Mouse (Mus musculus) kidney, embryonic 15.5 days (tissue): ENCODE data around the gene Ccng2. TPM values are rescaled to one million over a fixed set of nuclear protein-coding genes. Genes with fewer than 3 reads are reported as not detected.

ENCODE experiments used
- ATAC-seq: fragments of 200-750 bp; cut with Nextera tagmentation; replicated peaks from 2 replicates; pipeline ENCODE4 v1.8.0; 2017; ENCODE audit warnings: moderate TSS enrichment; ENCODE audit not compliant: low FRiP score
- H3K27ac ChIP-seq: fragments of 300-500 bp; sonication (generic); 2 replicates; pipeline ENCODE4 v1.5.1; 2015; ENCODE audit warnings: mild to moderate bottlenecking, inconsistent platforms
- H3K27me3 ChIP-seq: fragments of 300-500 bp; sonication (generic); 2 replicates; pipeline ENCODE4 v1.6.1; 2015; ENCODE audit warnings: inconsistent platforms
- H3K36me3 ChIP-seq: fragments of 300-500 bp; sonication (generic); 2 replicates; pipeline ENCODE4 v1.6.1; 2015; ENCODE audit warnings: inconsistent platforms
- H3K4me1 ChIP-seq: fragments of 300-500 bp; sonication (generic); 2 replicates; pipeline ENCODE4 v1.6.1; 2015; ENCODE audit warnings: inconsistent platforms
- H3K4me2 ChIP-seq: fragments of 300-500 bp; sonication (generic); 2 replicates; pipeline ENCODE4 v1.6.1; 2015; ENCODE audit warnings: moderate library complexity, mild to moderate bottlenecking, inconsistent platforms
- H3K4me3 ChIP-seq: fragments of 300-500 bp; sonication (generic); replicated peaks from 2 replicates; pipeline ENCODE4 v1.5.1; 2015; ENCODE audit warnings: mild to moderate bottlenecking, inconsistent platforms
- H3K9ac ChIP-seq: fragments of 300-500 bp; sonication (generic); 2 replicates; pipeline ENCODE4 v1.6.1; 2015; ENCODE audit warnings: mild to moderate bottlenecking, inconsistent platforms
- H3K9me3 ChIP-seq: fragments of 300-500 bp; sonication (generic); replicated peaks from 2 replicates; pipeline ENCODE4 v1.6.1; 2016; ENCODE audit warnings: inconsistent platforms
- whole genome bisulfite sequencing: fragments of 180-500 bp; shearing (Covaris S2); methylation state at CpG from one replicate; pipeline ENCODE4 v1.1.7; 2015; ENCODE audit warnings: mixed read lengths; 5-methylcytosine and 5-hydroxymethylcytosine counted together
- polyA plus RNA-seq: library from polyadenylated mRNA; unstranded; fragments of >200 nt; fragmentation: Nextera tagmentation; extraction: Ambion mirVana; gene quantifications from 2 replicates; pipeline ENCODE4 v1.2.1, GENCODE M21; 2015

Ccng2 gene
- 63.8 and 65.7 TPM in 2 replicates for polyA plus RNA-seq

DNA sequence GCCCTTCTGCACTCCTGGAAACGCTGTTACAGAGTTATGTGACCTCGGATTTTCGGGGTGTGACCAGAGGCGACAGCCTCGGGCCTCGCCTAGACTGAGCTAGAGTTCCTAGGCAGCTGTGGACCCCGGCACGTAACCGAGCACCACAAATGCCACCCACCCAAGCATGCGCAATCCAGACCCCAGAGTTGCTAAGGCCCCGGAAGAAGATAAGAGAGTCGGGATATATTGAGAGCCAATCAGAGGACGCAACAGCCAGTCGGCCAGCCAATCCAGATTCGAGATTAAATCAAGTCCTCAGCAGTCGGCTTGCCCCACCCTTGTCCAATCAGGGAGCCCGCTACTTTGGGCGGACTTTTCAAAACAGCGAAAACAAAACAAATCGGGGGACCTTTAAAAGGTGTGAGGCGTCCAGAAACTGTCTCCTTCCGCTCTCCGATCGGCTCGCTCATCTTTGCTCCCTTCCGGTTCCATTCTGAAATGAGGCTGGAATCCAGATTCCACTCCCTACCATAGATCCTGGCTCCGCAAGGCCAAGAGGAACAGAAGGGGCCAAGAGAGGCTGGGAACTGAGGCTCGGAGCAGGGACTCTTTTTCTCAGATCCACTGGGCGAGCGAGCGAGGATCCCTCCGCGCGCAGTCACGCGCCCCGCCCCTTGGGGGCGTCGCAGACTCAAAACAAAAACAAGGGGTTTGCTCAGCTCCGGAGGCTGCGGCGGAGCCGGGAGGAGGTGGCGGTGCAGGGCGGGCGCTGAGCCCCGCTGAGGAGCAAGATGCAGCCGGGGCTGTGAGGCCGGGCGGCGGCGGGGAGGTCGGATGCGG, at the start of gene Ccng2:
Gene Ccng2, plus strand, starts transcription at position 375 of the 822 bp plus-strand sequence.
- under 1% methylated on average over 53 of the region's 54 CpGs for WGBS
- Histone ChIP-seq H3K36me3 (peaks cover 24% of the 10 kb centered on the region), H3K4me2 (peak within 1 kb of the TSS; percentile 61), H3K9ac (peak within 1 kb of the TSS; percentile 98), H3K27ac (peak within 1 kb of the TSS; percentile 98), H3K4me3 (peak within 1 kb of the TSS; percentile 98), H3K9me3 (no peaks in the 10 kb centered on the region), H3K27me3 (no peaks in the 10 kb centered on the region), H3K4me1 (peaks cover 30% of the 10 kb centered on the region)
- peak; percentile 96 for ATAC-seq

DNA sequence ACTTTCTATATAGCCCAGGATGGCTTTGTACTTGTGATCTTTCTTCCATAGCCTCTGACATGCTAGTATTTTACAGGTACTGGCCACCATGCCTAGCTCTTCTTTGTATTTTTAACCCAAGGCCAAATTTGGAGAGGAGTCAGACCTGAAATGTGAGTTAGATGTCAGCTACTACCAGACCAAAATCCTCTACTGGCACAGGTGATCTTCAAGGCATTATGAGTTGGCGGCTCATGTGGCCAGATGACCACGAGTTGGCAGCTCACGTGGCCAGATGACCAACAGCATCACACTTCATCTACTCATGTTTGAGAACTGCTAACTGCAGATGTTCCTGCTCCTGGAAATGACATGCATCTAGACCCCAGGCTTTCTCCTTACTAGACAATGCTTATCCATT, 48.7 kb upstream of the Ccng2 start:
- no peaks in the 10 kb centered on the region for H3K4me1 ChIP-seq
- ATAC-seq: no peak
- no peak overlapping the region for H3K4me2 ChIP-seq
- no peak overlapping the region for H3K4me3 ChIP-seq
- no peaks in the 10 kb centered on the region for H3K27me3 ChIP-seq
- H3K9ac ChIP-seq: no peak overlapping the region
- H3K9me3 ChIP-seq: no peaks in the 10 kb centered on the region
- H3K36me3 ChIP-seq: no peaks in the 10 kb centered on the region
- WGBS: 90% methylated on average over 3 of the region's 3 CpGs
- H3K27ac ChIP-seq: no peak overlapping the region

DNA sequence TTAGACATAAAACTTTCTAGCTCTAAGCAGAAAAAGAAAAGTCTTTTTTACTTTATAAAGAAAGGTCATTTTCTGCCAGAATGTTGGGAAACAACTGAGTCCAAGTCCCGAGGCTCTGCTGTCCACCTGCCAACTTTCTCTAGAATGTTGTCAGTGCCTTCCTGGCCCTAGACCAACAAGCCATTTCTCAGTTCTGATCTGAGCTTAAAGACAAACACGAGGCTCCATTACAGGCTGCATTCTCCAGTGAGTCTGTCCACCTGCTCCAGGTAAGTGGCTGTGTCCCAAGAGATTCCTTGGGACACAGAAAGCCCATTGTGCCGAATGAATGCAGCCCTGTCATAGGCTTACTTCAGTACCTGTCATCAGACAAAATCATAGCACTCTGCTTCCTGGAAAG, 45.4 kb upstream of the Ccng2 start:
- Histone ChIP-seq H3K4me1 (no peaks in the 10 kb centered on the region), H3K9ac (no peak overlapping the region), H3K4me2 (no peak overlapping the region), H3K9me3 (no peaks in the 10 kb centered on the region), H3K27me3 (no peaks in the 10 kb centered on the region), H3K4me3 (no peak overlapping the region), H3K36me3 (no peaks in the 10 kb centered on the region), H3K27ac (peak overlapping the region; percentile 32; the same call in 1 of the 2 replicates)
- no peak for ATAC-seq
- WGBS: 51% methylated on average over 3 of the region's 3 CpGs

GRCm38 (mm10) chr5:93224549-93224948, 42.5 kb upstream of the Ccng2 start:
- WGBS: 80% methylated on average over 2 of the region's 2 CpGs
- no peak overlapping the region for H3K9ac ChIP-seq
- H3K9me3 ChIP-seq: no peaks in the 10 kb centered on the region
- H3K4me2 ChIP-seq: no peak overlapping the region
- H3K27me3 ChIP-seq: no peaks in the 10 kb centered on the region
- H3K27ac ChIP-seq: no peak overlapping the region
- ATAC-seq: no peak
- no peaks in the 10 kb centered on the region for H3K4me1 ChIP-seq
- H3K36me3 ChIP-seq: no peaks in the 10 kb centered on the region
- no peak overlapping the region for H3K4me3 ChIP-seq

GRCm38 (mm10) chr5:93227157-93227556, 39.9 kb upstream of the Ccng2 start:
- H3K4me3 ChIP-seq: no peak overlapping the region
- H3K27me3 ChIP-seq: no peaks in the 10 kb centered on the region
- no peak overlapping the region for H3K9ac ChIP-seq
- 92% methylated on average over 3 of the region's 3 CpGs for WGBS
- no peaks in the 10 kb centered on the region for H3K36me3 ChIP-seq
- H3K9me3 ChIP-seq: no peaks in the 10 kb centered on the region
- H3K27ac ChIP-seq: no peak overlapping the region
- no peaks in the 10 kb centered on the region for H3K4me1 ChIP-seq
- no peak overlapping the region for H3K4me2 ChIP-seq
- no peak for ATAC-seq

GRCm38 (mm10) chr5:93229527-93229926, 37.5 kb upstream of the Ccng2 start:
- no peaks in the 10 kb centered on the region for H3K27me3 ChIP-seq
- no peaks in the 10 kb centered on the region for H3K4me1 ChIP-seq
- no peak overlapping the region for H3K4me2 ChIP-seq
- H3K27ac ChIP-seq: no peak overlapping the region
- no peaks in the 10 kb centered on the region for H3K9me3 ChIP-seq
- WGBS: 84% methylated on average over 2 of the region's 2 CpGs
- no peak overlapping the region for H3K9ac ChIP-seq
- H3K36me3 ChIP-seq: no peaks in the 10 kb centered on the region
- no peak for ATAC-seq
- no peak overlapping the region for H3K4me3 ChIP-seq

- Histone ChIP-seq H3K36me3 (no peaks in the 10 kb centered on the region), H3K4me3 (no peak overlapping the region), H3K9me3 (no peaks in the 10 kb centered on the region), H3K27ac (no peak overlapping the region), H3K4me2 (no peak overlapping the region), H3K4me1 (no peaks in the 10 kb centered on the region), H3K27me3 (no peaks in the 10 kb centered on the region), H3K9ac (no peak overlapping the region)
- no peak for ATAC-seq
- WGBS: 61% methylated on average over 3 of the region's 3 CpGs
Observed at GRCm38 (mm10) chr5:93231721-93232120, 35.3 kb upstream of the Ccng2 start.

DNA sequence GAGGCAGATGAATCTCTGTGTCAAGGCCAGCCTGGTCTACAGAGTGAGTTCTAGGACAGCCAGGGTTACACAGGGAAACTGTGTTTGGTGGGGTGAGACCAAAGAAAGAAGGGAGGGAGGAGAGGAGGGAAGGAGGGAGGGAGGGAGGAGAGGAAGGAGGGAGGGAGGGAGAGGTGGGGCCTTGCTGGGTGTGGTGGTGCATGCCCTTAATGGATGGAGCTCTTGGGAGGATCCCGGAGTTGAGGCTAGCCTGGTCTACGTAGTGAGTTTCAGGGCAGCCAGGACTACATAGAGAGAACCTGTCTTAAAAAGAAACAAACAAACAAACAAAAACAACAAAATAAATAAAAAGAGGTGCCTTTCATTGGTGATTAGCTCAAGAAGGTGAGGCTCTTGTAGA, 34.2 kb upstream of the Ccng2 start:
- Histone ChIP-seq H3K36me3 (no peaks in the 10 kb centered on the region), H3K27ac (no peak overlapping the region), H3K9me3 (no peaks in the 10 kb centered on the region), H3K27me3 (no peaks in the 10 kb centered on the region), H3K4me2 (no peak overlapping the region), H3K4me1 (no peaks in the 10 kb centered on the region), H3K9ac (no peak overlapping the region), H3K4me3 (no peak overlapping the region)
- WGBS: 86% methylated on average over 2 of the region's 2 CpGs
- no peak for ATAC-seq

DNA sequence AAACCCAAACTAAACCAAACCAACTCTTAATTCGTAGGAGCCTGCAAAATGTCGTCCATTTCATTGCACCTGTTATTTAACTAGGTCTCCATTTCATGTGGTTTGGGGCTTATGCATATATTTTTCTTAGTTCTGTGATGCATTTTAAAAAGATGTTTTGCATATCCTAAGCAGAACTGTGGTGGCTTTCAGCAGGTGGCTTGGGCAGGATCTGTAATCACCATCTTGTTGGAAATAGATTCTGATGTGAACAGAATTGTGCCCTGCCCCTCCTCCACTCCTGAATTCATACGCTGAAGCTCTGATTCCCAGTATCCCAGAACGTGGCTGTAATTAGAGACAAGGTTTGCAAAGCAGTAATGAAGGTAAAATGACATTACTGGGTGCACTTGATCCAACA, 32.9 kb upstream of the Ccng2 start:
- H3K27ac ChIP-seq: no peak overlapping the region
- no peak for ATAC-seq
- no peak overlapping the region for H3K4me3 ChIP-seq
- 70% methylated on average over 4 of the region's 4 CpGs for WGBS
- no peaks in the 10 kb centered on the region for H3K4me1 ChIP-seq
- no peak overlapping the region for H3K9ac ChIP-seq
- no peaks in the 10 kb centered on the region for H3K9me3 ChIP-seq
- H3K36me3 ChIP-seq: no peaks in the 10 kb centered on the region
- no peaks in the 10 kb centered on the region for H3K27me3 ChIP-seq
- H3K4me2 ChIP-seq: no peak overlapping the region

DNA sequence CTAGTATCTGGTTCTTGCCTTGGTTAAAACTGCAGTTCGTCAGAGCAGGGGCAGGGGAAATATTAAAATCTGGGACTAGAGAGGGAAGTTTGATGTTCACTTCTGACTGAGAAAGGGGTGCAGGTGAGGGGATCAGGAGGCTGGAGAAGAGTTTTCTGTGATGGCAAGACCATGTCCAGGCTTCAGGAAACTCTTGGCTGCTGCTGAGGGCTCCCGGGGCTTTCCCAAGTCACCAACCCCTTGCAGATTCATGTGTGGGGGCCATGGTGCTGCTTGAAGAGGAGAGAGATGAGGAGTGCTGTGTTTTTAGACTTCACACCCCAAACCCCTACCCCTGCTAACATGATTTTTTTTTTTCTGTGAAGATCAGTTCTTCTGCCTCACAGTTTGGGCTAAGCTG, 32.5 kb upstream of the Ccng2 start:
- H3K9me3 ChIP-seq: no peaks in the 10 kb centered on the region
- no peaks in the 10 kb centered on the region for H3K27me3 ChIP-seq
- H3K9ac ChIP-seq: no peak overlapping the region
- ATAC-seq: no peak
- H3K4me3 ChIP-seq: no peak overlapping the region
- no peaks in the 10 kb centered on the region for H3K36me3 ChIP-seq
- no peaks in the 10 kb centered on the region for H3K4me1 ChIP-seq
- H3K27ac ChIP-seq: no peak overlapping the region
- 87% methylated on average over 2 of the region's 2 CpGs for WGBS
- no peak overlapping the region for H3K4me2 ChIP-seq

- Histone ChIP-seq H3K4me2 (no peak overlapping the region), H3K27ac (no peak overlapping the region), H3K9ac (no peak overlapping the region), H3K27me3 (no peaks in the 10 kb centered on the region), H3K9me3 (no peaks in the 10 kb centered on the region), H3K36me3 (no peaks in the 10 kb centered on the region), H3K4me1 (no peaks in the 10 kb centered on the region), H3K4me3 (no peak overlapping the region)
- 84% methylated on average over 3 of the region's 3 CpGs for WGBS
- no peak for ATAC-seq
Observed at GRCm38 (mm10) chr5:93235888-93236287, 31.2 kb upstream of the Ccng2 start.

DNA sequence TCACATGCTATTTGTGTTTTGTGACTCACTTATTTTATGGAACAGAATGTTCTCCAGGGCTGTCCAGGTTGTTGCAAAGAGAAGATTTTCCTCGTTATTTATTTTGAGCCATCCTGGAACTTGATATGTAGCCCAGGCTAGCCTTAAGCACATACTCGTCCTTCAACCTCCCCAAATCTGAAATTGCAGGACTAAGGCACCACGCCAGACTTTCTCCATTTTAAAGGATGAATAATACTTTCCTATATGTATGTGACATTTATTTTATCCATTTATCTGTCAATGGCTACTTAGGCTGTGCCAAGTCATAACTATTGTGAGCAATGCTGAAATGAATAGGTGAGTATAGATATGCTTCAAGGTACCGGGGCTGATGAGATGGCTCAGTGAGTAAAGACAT, 30.5 kb upstream of the Ccng2 start:
- H3K27ac ChIP-seq: no peak overlapping the region
- H3K4me1 ChIP-seq: no peaks in the 10 kb centered on the region
- ATAC-seq: no peak
- H3K27me3 ChIP-seq: no peaks in the 10 kb centered on the region
- no peak overlapping the region for H3K9ac ChIP-seq
- no peaks in the 10 kb centered on the region for H3K36me3 ChIP-seq
- H3K4me2 ChIP-seq: no peak overlapping the region
- 83% methylated on average over 4 of the region's 4 CpGs for WGBS
- H3K4me3 ChIP-seq: no peak overlapping the region
- no peaks in the 10 kb centered on the region for H3K9me3 ChIP-seq
